Mouse (Mus musculus) kidney, postnatal 0 days (tissue): ENCODE results near the gene Hand2. TPM values are rescaled to one million over a fixed set of nuclear protein-coding genes. Genes with fewer than 3 reads are reported as not detected.

ENCODE experiments used
- ATAC-seq: fragments of 200-750 bp; cut with Nextera tagmentation; replicated peaks from 2 replicates; pipeline ENCODE4 v1.8.0; 2017; ENCODE audit warnings: low read depth, moderate number of reproducible peaks, moderate TSS enrichment, moderate library complexity; ENCODE audit not compliant: low FRiP score
- DNase-seq: peaks from one replicate; pipeline ENCODE4 v3.0.0-alpha.2; 2016; ENCODE audit warnings: low spot score
- H3K27ac ChIP-seq: fragments of 300-500 bp; sonication (generic); 2 replicates; pipeline ENCODE4 v1.5.1; 2014; ENCODE audit warnings: mild to moderate bottlenecking
- H3K27me3 ChIP-seq: fragments of 300-500 bp; sonication (generic); 2 replicates; pipeline ENCODE4 v1.6.1; 2014; ENCODE audit warnings: low read length, mixed read lengths; ENCODE audit not compliant: insufficient read depth
- H3K36me3 ChIP-seq: fragments of 300-500 bp; sonication (generic); 2 replicates; pipeline ENCODE4 v1.6.1; 2014; ENCODE audit warnings: low read length, mixed read lengths; ENCODE audit not compliant: insufficient read depth
- H3K4me1 ChIP-seq: fragments of 300-500 bp; sonication (generic); replicated peaks from 2 replicates; pipeline ENCODE4 v1.6.1; 2014; ENCODE audit warnings: antibody characterized with exemption, low read length, mixed read lengths; ENCODE audit not compliant: insufficient read depth
- H3K4me2 ChIP-seq: fragments of 300-500 bp; sonication (generic); 2 replicates; pipeline ENCODE4 v1.6.1; 2014; ENCODE audit warnings: mild to moderate bottlenecking, low read length, moderate library complexity, mixed read lengths
- H3K4me3 ChIP-seq: fragments of 300-500 bp; sonication (generic); replicated peaks from 2 replicates; pipeline ENCODE4 v1.5.1; 2014; ENCODE audit warnings: low read depth, low read length
- H3K9ac ChIP-seq: fragments of 300-500 bp; sonication (generic); 2 replicates; pipeline ENCODE4 v1.6.1; 2014; ENCODE audit warnings: low read depth, low read length
- H3K9me3 ChIP-seq: fragments of 300-500 bp; sonication (generic); replicated peaks from 2 replicates; pipeline ENCODE4 v1.6.1; 2016; ENCODE audit warnings: low read length, inconsistent platforms, mixed read lengths
- CTCF ChIP-seq: IDR thresholded peaks from 2 replicates; pipeline ENCODE4 v1.5.1; 2016; ENCODE audit warnings: antibody characterized with exemption, low read depth, mild to moderate bottlenecking, moderate library complexity
- WGBS: fragments of 180-500 bp; shearing (Covaris S2); extraction: QIAGEN DNeasy Blood & Tissue Kit; methylation state at CpG from one replicate; pipeline ENCODE4 v1.1.7; 2014; 5-methylcytosine and 5-hydroxymethylcytosine counted together
- polyA plus RNA-seq: library from polyadenylated mRNA; unstranded; fragments of >200 nt; fragmentation: Nextera tagmentation; extraction: Ambion mirVana; gene quantifications from 2 replicates; pipeline ENCODE4 v1.2.1, GENCODE M21; 2015

The Hand2 gene
- polyA plus RNA-seq, 1 experiment from 2014 or later, result not detected

GRCm38 (mm10) chr8:57333795-57334551 is 13.2 kb downstream of the Hand2 start:
- Histone ChIP-seq H3K27me3 (peaks cover 94% of the 10 kb centered on the region), H3K27ac (no peak overlapping the region), H3K4me3 (0 out of 2 replicates have a peak overlapping the region, but pooled peaks have one; percentile 5), H3K4me1 (peaks cover 4% of the 10 kb centered on the region; the same call in 1 of the 2 replicates), H3K9me3 (no peaks in the 10 kb centered on the region), H3K9ac (no peak overlapping the region), H3K4me2 (peak overlapping the region; percentile 31; the same call in 1 of the 2 replicates), H3K36me3 (no peaks in the 10 kb centered on the region)
- 1% methylated on average over 41 of the region's 41 CpGs for WGBS
- no peak for TF ChIP-seq CTCF
- ATAC-seq (peak; percentile 59; the same call in 1 of the 2 replicates), DNase-seq (no peak)

- no peak for ATAC-seq
- Histone ChIP-seq H3K27me3 (peaks cover 94% of the 10 kb centered on the region), H3K36me3 (no peaks in the 10 kb centered on the region), H3K4me3 (no peak overlapping the region), H3K9ac (no peak overlapping the region), H3K4me1 (peaks cover 4% of the 10 kb centered on the region; the same call in 1 of the 2 replicates), H3K27ac (no peak overlapping the region), H3K4me2 (no peak overlapping the region), H3K9me3 (no peaks in the 10 kb centered on the region)
- no peak for TF ChIP-seq CTCF
- 2% methylated on average over 5 of the region's 5 CpGs for WGBS
- no peak for DNase-seq
Measured at GRCm38 (mm10) chr8:57334714-57335113, 13.9 kb downstream of the Hand2 start.

- Histone ChIP-seq H3K4me3 (no peak overlapping the region), H3K4me1 (peaks cover 8% of the 10 kb centered on the region; the same call in 1 of the 2 replicates), H3K27me3 (peaks cover 98% of the 10 kb centered on the region), H3K4me2 (no peak overlapping the region), H3K9ac (no peak overlapping the region), H3K9me3 (no peaks in the 10 kb centered on the region), H3K27ac (no peak overlapping the region), H3K36me3 (no peaks in the 10 kb centered on the region)
- no peak for ATAC-seq
- no peak for DNase-seq
- 35% methylated on average over 4 of the region's 4 CpGs for WGBS
- TF ChIP-seq CTCF, result no peak
Measured at GRCm38 (mm10) chr8:57337271-57338030, 16.7 kb downstream of the Hand2 start.

GRCm38 (mm10) chr8:57339711-57340650 is 19.2 kb downstream of the Hand2 start:
- no peaks in the 10 kb centered on the region for H3K36me3 ChIP-seq
- peaks cover 97% of the 10 kb centered on the region for H3K27me3 ChIP-seq
- 12% methylated on average over 14 of the region's 14 CpGs for WGBS
- no peak for TF ChIP-seq CTCF
- no peak overlapping the region for H3K4me3 ChIP-seq
- ATAC-seq (no peak), DNase-seq (no peak)
- no peak overlapping the region for H3K4me2 ChIP-seq
- no peak overlapping the region for H3K27ac ChIP-seq
- H3K9me3 ChIP-seq, result no peaks in the 10 kb centered on the region
- H3K9ac ChIP-seq, result no peak overlapping the region
- 0 out of 2 replicates have a peak, but pooled peaks cover 3% of the 10 kb centered on the region for H3K4me1 ChIP-seq

GRCm38 (mm10) chr8:57340840-57341540 is 20.2 kb downstream of the Hand2 start:
- Histone ChIP-seq H3K9ac (no peak overlapping the region), H3K4me3 (peak overlapping the region; percentile 26), H3K4me2 (peak overlapping the region; percentile 43), H3K27ac (no peak overlapping the region), H3K4me1 (0 out of 2 replicates have a peak, but pooled peaks cover 3% of the 10 kb centered on the region), H3K27me3 (peaks cover 96% of the 10 kb centered on the region), H3K9me3 (no peaks in the 10 kb centered on the region), H3K36me3 (no peaks in the 10 kb centered on the region)
- 3% methylated on average over 41 of the region's 41 CpGs for WGBS
- DNase-seq (no peak), ATAC-seq (peak; percentile 56)
- no peak for TF ChIP-seq CTCF
